Mouse (Mus musculus): ENCODE measurements around the gene Polrmt. TPM values are rescaled to one million over a fixed set of nuclear protein-coding genes. Genes with fewer than 3 reads are reported as not detected.
A peak's percentile ranks its signal among the peaks of the same experiment; 100 is the strongest.

Gene Polrmt
- total and polyA plus RNA-seq, 2 experiments from 2014 or later = 26.3 to 56.2 TPM

GRCm38 (mm10) chr10:79792339-79793040 lies 46.1 kb upstream of the Polrmt start:
- peaks cover 8% of the 10 kb centered on the region for H3K4me1 ChIP-seq (ENCODE audit: control insufficient read depth, insufficient read depth)
- no peak overlapping the region for H3K4me2 ChIP-seq (ENCODE audit: low read depth, low read length)
- 82% methylated on average over 5 of the region's 5 CpGs for WGBS
- ATAC-seq (ENCODE audit: insufficient read depth, low read depth) (no peak), DNase-seq (ENCODE audit: low spot score) (no peak)
- no peaks in the 10 kb centered on the region for H3K27me3 ChIP-seq (ENCODE audit: control insufficient read depth, insufficient read depth, low read length)
- no peaks in the 10 kb centered on the region for H3K36me3 ChIP-seq (replicated peaks; ENCODE audit: control insufficient read depth, insufficient read depth, low read length)
- no peak for TF ChIP-seq EP300 (IDR thresholded peaks at IDR 0.05; ENCODE audit: low read depth)
- no peak for TF ChIP-seq CTCF (IDR thresholded peaks at IDR 0.05; ENCODE audit: low read depth)
- no peak overlapping the region for H3K9ac ChIP-seq (replicated peaks; ENCODE audit: low read depth, low read length)
- H3K27ac ChIP-seq (ENCODE audit: low read depth) = no peak overlapping the region
- H3K4me3 ChIP-seq (ENCODE audit: low read depth, low read length) = no peak overlapping the region
- H3K9me3 ChIP-seq (replicated peaks; ENCODE audit: control insufficient read depth, low read length) = no peaks in the 10 kb centered on the region

DNA sequence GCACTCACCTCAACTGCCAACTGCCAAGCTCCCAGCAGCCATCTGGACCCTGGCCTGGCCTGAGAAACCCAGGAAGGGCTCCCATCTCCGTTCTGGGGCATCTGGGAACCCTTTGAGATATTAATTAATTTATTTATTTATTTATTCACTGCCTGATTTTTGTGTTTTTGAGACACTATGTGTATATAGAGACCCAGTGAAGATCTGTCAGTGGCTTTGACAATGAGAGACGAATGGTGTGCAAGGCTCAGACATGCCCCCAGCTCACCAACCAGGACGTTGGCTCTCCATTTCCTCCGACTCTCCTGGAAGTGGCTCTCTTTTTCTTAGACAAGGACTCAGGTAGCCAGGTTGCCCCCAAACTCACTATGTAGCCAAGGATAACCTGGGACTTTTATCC lies 44.5 kb upstream of the Polrmt start, which contains the start of gene Prss57:
Gene Prss57 (minus strand): TSS at position 101 of the 400 bp plus-strand sequence.
- ATAC-seq (ENCODE audit: insufficient read depth, low read depth) (no peak), DNase-seq (ENCODE audit: low spot score) (no peak)
- Histone ChIP-seq H3K27me3 (ENCODE audit: control insufficient read depth, insufficient read depth, low read length) (no peaks in the 10 kb centered on the region), H3K27ac (ENCODE audit: low read depth) (no peak within 1 kb of the TSS), H3K4me2 (ENCODE audit: low read depth, low read length) (no peak within 1 kb of the TSS), H3K4me3 (ENCODE audit: low read depth, low read length) (no peak within 1 kb of the TSS), H3K9me3 (replicated peaks; ENCODE audit: control insufficient read depth, low read length) (no peaks in the 10 kb centered on the region), H3K9ac (replicated peaks; ENCODE audit: low read depth, low read length) (no peak within 1 kb of the TSS), H3K36me3 (replicated peaks; ENCODE audit: control insufficient read depth, insufficient read depth, low read length) (no peaks in the 10 kb centered on the region), H3K4me1 (ENCODE audit: control insufficient read depth, insufficient read depth) (peaks cover 4% of the 10 kb centered on the region)
- TF ChIP-seq CTCF (IDR thresholded peaks at IDR 0.05; ENCODE audit: low read depth) = no peak
- TF ChIP-seq EP300 (IDR thresholded peaks at IDR 0.05; ENCODE audit: low read depth) = no peak
- WGBS = 82% methylated on average over 4 of the region's 4 CpGs

GRCm38 (mm10) chr10:79789581-79789980 lies 43.2 kb upstream of the Polrmt start:
- DNase-seq (ENCODE audit: low spot score) (no peak), ATAC-seq (ENCODE audit: insufficient read depth, low read depth) (no peak)
- Histone ChIP-seq H3K36me3 (replicated peaks; ENCODE audit: control insufficient read depth, insufficient read depth, low read length) (no peaks in the 10 kb centered on the region), H3K4me2 (ENCODE audit: low read depth, low read length) (no peak overlapping the region), H3K4me3 (ENCODE audit: low read depth, low read length) (no peak overlapping the region), H3K4me1 (ENCODE audit: control insufficient read depth, insufficient read depth) (no peaks in the 10 kb centered on the region; the same call in 1 of the 2 replicates), H3K9ac (replicated peaks; ENCODE audit: low read depth, low read length) (no peak overlapping the region), H3K27me3 (ENCODE audit: control insufficient read depth, insufficient read depth, low read length) (no peaks in the 10 kb centered on the region), H3K27ac (ENCODE audit: low read depth) (no peak overlapping the region), H3K9me3 (replicated peaks; ENCODE audit: control insufficient read depth, low read length) (no peaks in the 10 kb centered on the region)
- 43% methylated on average over 2 of the region's 2 CpGs for WGBS
- TF ChIP-seq CTCF (IDR thresholded peaks at IDR 0.05; ENCODE audit: low read depth) = no peak
- TF ChIP-seq EP300 (IDR thresholded peaks at IDR 0.05; ENCODE audit: low read depth) = no peak

GRCm38 (mm10) chr10:79788386-79789158 lies 42.2 kb upstream of the Polrmt start:
- 31% methylated on average over 7 of the region's 7 CpGs for WGBS
- no peak overlapping the region for H3K4me2 ChIP-seq (ENCODE audit: low read depth, low read length)
- H3K27ac ChIP-seq (ENCODE audit: low read depth) = no peak overlapping the region
- no peak overlapping the region for H3K4me3 ChIP-seq (ENCODE audit: low read depth, low read length)
- H3K27me3 ChIP-seq (ENCODE audit: control insufficient read depth, insufficient read depth, low read length) = no peaks in the 10 kb centered on the region; the same call in 1 of the 2 replicates
- TF ChIP-seq CTCF (IDR thresholded peaks at IDR 0.05; ENCODE audit: low read depth) (peak; percentile 87), EP300 (IDR thresholded peaks at IDR 0.05; ENCODE audit: low read depth) (no peak)
- ATAC-seq (ENCODE audit: insufficient read depth, low read depth) (no peak), DNase-seq (ENCODE audit: low spot score) (peak; percentile 65)
- H3K9ac ChIP-seq (replicated peaks; ENCODE audit: low read depth, low read length) = no peak overlapping the region
- no peaks in the 10 kb centered on the region for H3K36me3 ChIP-seq (replicated peaks; ENCODE audit: control insufficient read depth, insufficient read depth, low read length)
- H3K9me3 ChIP-seq (replicated peaks; ENCODE audit: control insufficient read depth, low read length) = no peaks in the 10 kb centered on the region
- H3K4me1 ChIP-seq (ENCODE audit: control insufficient read depth, insufficient read depth) = no peaks in the 10 kb centered on the region; the same call in 1 of the 2 replicates

DNA sequence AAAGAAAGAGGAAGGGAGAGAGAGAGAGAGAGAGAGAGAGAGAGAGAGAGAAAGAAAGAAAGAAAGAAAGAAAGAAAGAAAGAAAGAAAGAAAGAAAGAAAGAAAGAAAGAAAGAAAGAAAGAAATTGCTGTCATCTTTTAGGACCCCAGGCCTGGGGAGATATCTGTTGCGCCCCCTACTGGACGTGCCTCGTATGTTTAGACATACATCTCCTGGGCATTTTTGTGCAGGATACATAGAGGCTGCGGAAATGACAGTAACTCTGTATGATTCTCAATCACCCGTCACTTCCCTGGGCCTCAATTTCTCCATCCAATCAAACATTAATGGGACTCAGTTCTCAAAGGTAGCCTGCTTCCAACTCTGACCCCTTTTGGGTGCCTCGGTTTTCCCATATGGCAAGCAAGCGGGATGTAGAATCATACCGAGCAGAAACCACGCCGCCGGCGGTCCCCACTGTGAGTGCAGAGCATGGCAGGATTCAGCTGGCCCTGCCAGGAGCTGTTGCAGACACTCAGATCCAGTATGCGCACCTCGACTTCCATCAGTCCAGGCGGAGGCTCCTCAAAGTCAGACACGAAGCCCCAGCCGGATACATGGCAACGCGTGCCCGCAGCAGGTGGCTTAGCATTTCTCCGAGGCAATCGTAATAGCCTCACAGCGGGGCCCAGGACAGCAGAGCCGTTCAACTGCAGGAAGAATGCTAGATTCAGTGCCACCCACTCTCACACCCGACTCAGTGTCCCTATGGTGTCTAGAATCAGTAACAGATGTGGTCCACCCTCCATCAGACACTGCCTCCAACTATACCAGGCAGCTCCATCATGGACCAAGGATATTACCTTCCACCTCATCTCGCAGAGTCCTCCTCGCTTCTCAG lies 37.8 kb upstream of the Polrmt start:
- DNase-seq (ENCODE audit: low spot score) (no peak), ATAC-seq (ENCODE audit: insufficient read depth, low read depth) (no peak)
- peaks cover 7% of the 10 kb centered on the region for H3K27me3 ChIP-seq (ENCODE audit: control insufficient read depth, insufficient read depth, low read length)
- TF ChIP-seq EP300 (IDR thresholded peaks at IDR 0.05; ENCODE audit: low read depth) = no peak
- TF ChIP-seq CTCF (IDR thresholded peaks at IDR 0.05; ENCODE audit: low read depth) = peak; percentile 41
- peaks cover 4% of the 10 kb centered on the region; the same call in 1 of the 2 replicates for H3K4me1 ChIP-seq (ENCODE audit: control insufficient read depth, insufficient read depth)
- no peaks in the 10 kb centered on the region for H3K9me3 ChIP-seq (replicated peaks; ENCODE audit: control insufficient read depth, low read length)
- H3K36me3 ChIP-seq (replicated peaks; ENCODE audit: control insufficient read depth, insufficient read depth, low read length) = no peaks in the 10 kb centered on the region
- 41% methylated on average over 27 of the region's 27 CpGs for WGBS
- no peak overlapping the region for H3K27ac ChIP-seq (ENCODE audit: low read depth)
- no peak overlapping the region for H3K4me3 ChIP-seq (ENCODE audit: low read depth, low read length)
- no peak overlapping the region for H3K4me2 ChIP-seq (ENCODE audit: low read depth, low read length)
- H3K9ac ChIP-seq (replicated peaks; ENCODE audit: low read depth, low read length) = no peak overlapping the region
